In genomic region chr7:63755476-63755948, GRCm38 (mm10) we compare ENCODE assay signal across 8 mouse cellular contexts.
DNase-seq lines count a peak whose midpoint lies in the region; ATAC-seq and TF ChIP-seq lines count a peak whose summit lies in the region.

No protein-coding gene starts in this region.

- H3K4me3 ChIP-seq in cortical plate, adult 2 months (ENCODE audit: insufficient read depth, low read length) = peak overlapping the region; percentile 10; the same call in 1 of the 2 replicates
- H3K4me3 ChIP-seq in intestine, embryonic 15.5 days (replicated peaks) = peak overlapping the region; percentile 35
- H3K4me3 ChIP-seq in megakaryocyte, embryonic 14.5 days (replicated peaks) = peak overlapping the region; percentile 84

- no peak for TF ChIP-seq POLR2A in cortical plate, adult 2 months (IDR thresholded peaks at IDR 0.05; ENCODE audit: extremely low read depth, insufficient read depth, low read length)

- peak overlapping the region; percentile 11; the same call in 1 of the 2 replicates for H3K27ac ChIP-seq in cortical plate, adult 2 months (ENCODE audit: insufficient read depth, low read length)
- no peak overlapping the region for H3K27ac ChIP-seq in intestine, embryonic 15.5 days

- intact Hi-C loops in gastrocnemius, postnatal 36 days (cut with DNase I) = loop anchor here (10.0 kb wide), 1 partner anchor 989 kb away; no protein-coding TSS in a partner anchor
- intact Hi-C loops in left cerebral cortex, postnatal 10 days (cut with DNase I) = loop anchor here (2.0 to 10.0 kb wide), 6 partner anchors 139 to 989 kb away; partner anchors contain the start of gene Trpm1

- peaks cover 13% of the 10 kb centered on the region for H3K4me1 ChIP-seq in cortical plate, adult 2 months (ENCODE audit: control insufficient read depth, insufficient read depth, low read length)
- peaks cover 27% of the 10 kb centered on the region for H3K4me1 ChIP-seq in intestine, embryonic 15.5 days (replicated peaks)
- peaks cover 51% of the 10 kb centered on the region for H3K4me1 ChIP-seq in megakaryocyte, embryonic 14.5 days

- peak; percentile 60 for TF ChIP-seq CTCF in cortical plate, adult 2 months (IDR thresholded peaks at IDR 0.05; ENCODE audit: extremely low read depth, insufficient read depth, low read length)

- H3K9ac ChIP-seq in intestine, embryonic 15.5 days = 0 out of 2 replicates have a peak overlapping the region, but pooled peaks have one; percentile 20

- peak overlapping the region; percentile 79 for H3K4me2 ChIP-seq in intestine, embryonic 15.5 days (replicated peaks)

- peak; percentile 26; the same call in 1 of the 2 replicates for ATAC-seq in intestine, embryonic 15.5 days

- WGBS in intestine, embryonic 15.5 days = 1% methylated on average over 13 of the region's 13 CpGs

- peak; percentile 90 for DNase-seq in ZHBTc4 (ENCODE audit: low read depth, low spot score)
- peak; percentile 83 to 86 for DNase-seq in gastrocnemius, postnatal 36 days
- peak; percentile 72 to 91 for DNase-seq in left cerebral cortex, postnatal 10 days (ENCODE audit: extremely low spot score in 1 of 2, low spot score in 2 of 2)
- DNase-seq in right cerebral cortex, adult 18-20 months = peak; percentile 90
- DNase-seq in urinary bladder, adult 2 months (ENCODE audit: low spot score) = peak; percentile 66

- no peaks in the 10 kb centered on the region for H3K9me3 ChIP-seq in intestine, embryonic 15.5 days
- peaks cover 8% of the 10 kb centered on the region; the same call in 1 of the 2 replicates for H3K9me3 ChIP-seq in megakaryocyte, embryonic 14.5 days

- peaks cover 67% of the 10 kb centered on the region for H3K27me3 ChIP-seq in intestine, embryonic 15.5 days (replicated peaks)
- H3K27me3 ChIP-seq in megakaryocyte, embryonic 14.5 days (replicated peaks) = peaks cover 74% of the 10 kb centered on the region

- no peaks in the 10 kb centered on the region for H3K36me3 ChIP-seq in intestine, embryonic 15.5 days
- H3K36me3 ChIP-seq in megakaryocyte, embryonic 14.5 days (replicated peaks; ENCODE audit: low read length) = no peaks in the 10 kb centered on the region

Comparison
In these comparisons a context has a peak if more than half of its experiments do, and no peak if none do; other contexts are left out.
1. H3K4me3 ChIP-seq: peak in every context shown above with its lines; median percentile 84 in megakaryocyte, embryonic 14.5 days; 35 in intestine, embryonic 15.5 days; 10 in cortical plate, adult 2 months.